Mouse (Mus musculus): ENCODE results near the gene Dnah3.

Dnah3 gene

GRCm38 (mm10) chr7:120050447-120050846 lies 44.6 kb downstream of the Dnah3 start:
- no peak for DNase-seq

GRCm38 (mm10) chr7:120043990-120044389 lies 51.1 kb downstream of the Dnah3 start:
- DNase-seq: no peak

- DNase-seq: no peak
These were observed 58.7 kb downstream of the Dnah3 start for GRCm38 (mm10) chr7:120036422-120036821.

GRCm38 (mm10) chr7:120034996-120035395 lies 60.1 kb downstream of the Dnah3 start:
- DNase-seq: no peak

GRCm38 (mm10) chr7:120034566-120034965 lies 60.5 kb downstream of the Dnah3 start:
- DNase-seq: no peak

- DNase-seq: no peak
These were observed 66.4 kb downstream of the Dnah3 start for GRCm38 (mm10) chr7:120028669-120029068.

- no peak for DNase-seq
These were observed 98.0 kb downstream of the Dnah3 start for GRCm38 (mm10) chr7:119997066-119997465.

- DNase-seq: no peak
These were observed 109.7 kb downstream of the Dnah3 start for GRCm38 (mm10) chr7:119985279-119985912.

GRCm38 (mm10) chr7:119980170-119980569 lies 114.9 kb downstream of the Dnah3 start:
- DNase-seq: no peak

GRCm38 (mm10) chr7:119978576-119978975 lies 116.5 kb downstream of the Dnah3 start:
- no peak for DNase-seq

- DNase-seq: no peak
These were observed 117.5 kb downstream of the Dnah3 start for GRCm38 (mm10) chr7:119977574-119977973.

- DNase-seq: peak; percentile 4
These were observed 118.8 kb downstream of the Dnah3 start for GRCm38 (mm10) chr7:119976256-119976655.

- no peak for DNase-seq
These were observed 120.9 kb downstream of the Dnah3 start for GRCm38 (mm10) chr7:119974214-119974613.

- no peak for DNase-seq
These were observed 125.8 kb downstream of the Dnah3 start for GRCm38 (mm10) chr7:119969320-119969719.

- no peak for DNase-seq
These were observed 129.3 kb downstream of the Dnah3 start for GRCm38 (mm10) chr7:119965651-119966395.

GRCm38 (mm10) chr7:119965205-119965604 lies 129.9 kb downstream of the Dnah3 start:
- no peak for DNase-seq

GRCm38 (mm10) chr7:119961107-119961506 lies 134.0 kb downstream of the Dnah3 start:
- no peak for DNase-seq

- no peak for DNase-seq
These were observed 134.5 kb downstream of the Dnah3 start for GRCm38 (mm10) chr7:119960546-119960945.

- DNase-seq: no peak
These were observed 135.1 kb downstream of the Dnah3 start for GRCm38 (mm10) chr7:119960006-119960405.

- no peak for DNase-seq
These were observed 135.6 kb downstream of the Dnah3 start for GRCm38 (mm10) chr7:119959491-119959890.

GRCm38 (mm10) chr7:119959091-119959490 lies 136.0 kb downstream of the Dnah3 start:
- DNase-seq: no peak

GRCm38 (mm10) chr7:119957421-119957820 lies 137.7 kb downstream of the Dnah3 start:
- no peak for DNase-seq

GRCm38 (mm10) chr7:119954047-119954446 lies 141.0 kb downstream of the Dnah3 start:
- no peak for DNase-seq

GRCm38 (mm10) chr7:119941569-119941968 lies 153.5 kb downstream of the Dnah3 start:
- DNase-seq: no peak

- DNase-seq: no peak
These were observed 158.0 kb downstream of the Dnah3 start for GRCm38 (mm10) chr7:119937036-119937435.
